Comparison of ENCODE assay signal across 16 mouse cellular contexts in the genomic region with DNA sequence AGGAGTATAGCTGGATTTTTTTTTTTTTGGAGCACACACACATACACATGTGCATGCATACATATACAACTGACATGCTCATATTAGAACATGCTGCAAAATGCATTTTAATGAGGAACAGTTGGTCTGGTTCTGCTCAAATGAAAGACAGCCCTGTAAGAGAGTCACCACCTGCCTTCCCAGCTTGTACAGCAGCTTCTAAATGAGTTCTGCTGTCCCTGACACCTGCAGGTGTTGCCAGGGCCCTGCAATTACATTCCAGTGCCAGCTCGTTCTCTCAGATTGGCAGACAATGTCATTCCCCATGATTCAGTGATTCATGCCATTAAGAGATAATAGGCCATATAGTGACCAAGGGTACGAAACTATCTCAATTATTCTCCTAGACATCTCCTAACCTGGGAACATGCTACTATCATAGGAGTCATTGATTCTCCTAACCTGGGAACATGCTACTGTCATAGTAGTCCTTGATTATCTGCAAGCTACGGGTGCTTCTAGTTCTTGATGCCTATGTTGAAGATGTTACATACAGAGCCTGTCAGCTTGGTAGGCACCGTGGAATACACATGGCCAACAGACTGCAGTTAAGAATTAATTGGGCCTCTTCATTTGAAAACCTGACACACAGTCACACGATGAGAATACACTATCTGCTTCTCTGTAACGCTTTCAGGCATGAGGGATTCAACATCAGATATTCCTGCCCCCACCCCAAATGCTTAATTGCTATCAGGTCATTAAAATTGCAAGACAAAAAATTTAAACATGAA.
A peak's percentile ranks its signal among the peaks of the same experiment; 100 is the strongest.
DNase-seq lines count a peak whose midpoint lies in the region; ATAC-seq and TF ChIP-seq lines count a peak whose summit lies in the region.
"Had no signal": no experiment of that assay in that cellular context is flagged by ENCODE, and none has a peak within 500 bp of the region (broad histone marks: within the 10 kb centered on the region; RNA-seq: fewer than 3 reads in every experiment).

No protein-coding gene starts in this region.

- no peak for TF ChIP-seq POLR2A in brain, embryonic 14.5 days (IDR thresholded peaks at IDR 0.05; ENCODE audit: borderline replicate concordance, extremely low read depth, insufficient read depth, insufficient read length, poor library complexity, severe bottlenecking)

- no peak overlapping the region for H3K4me2 ChIP-seq in hindbrain, embryonic 15.5 days
- H3K4me2 ChIP-seq: embryonic facial prominence, embryonic 15.5 days; kidney, embryonic 15.5 days; neural tube, embryonic 15.5 days had no signal

- no peaks in the 10 kb centered on the region for H3K36me3 ChIP-seq in hindbrain, embryonic 15.5 days
- H3K36me3 ChIP-seq in hindbrain, embryonic 10.5 days: no peaks in the 10 kb centered on the region
- H3K36me3 ChIP-seq: embryonic facial prominence, embryonic 15.5 days; neural tube, embryonic 15.5 days had no signal

- H3K9ac ChIP-seq in hindbrain, embryonic 15.5 days: no peak overlapping the region
- H3K9ac ChIP-seq: embryonic facial prominence, embryonic 15.5 days; kidney, embryonic 15.5 days; liver, postnatal 0 days; neural tube, embryonic 15.5 days had no signal

- no peak overlapping the region for H3K4me3 ChIP-seq in hindbrain, embryonic 15.5 days
- no peak overlapping the region for H3K4me3 ChIP-seq in hindbrain, embryonic 10.5 days
- H3K4me3 ChIP-seq: embryonic facial prominence, embryonic 15.5 days; kidney, embryonic 15.5 days; neural tube, embryonic 15.5 days had no signal

- H3K4me1 ChIP-seq in hindbrain, embryonic 15.5 days (replicated peaks): no peaks in the 10 kb centered on the region
- H3K4me1 ChIP-seq in hindbrain, embryonic 10.5 days (replicated peaks): no peaks in the 10 kb centered on the region
- H3K4me1 ChIP-seq: embryonic facial prominence, embryonic 15.5 days; kidney, embryonic 15.5 days; neural tube, embryonic 15.5 days had no signal

- 0 out of 2 replicates have a peak overlapping the region, but pooled peaks have one; percentile 3 for H3K27ac ChIP-seq in hindbrain, embryonic 15.5 days (replicated peaks)
- H3K27ac ChIP-seq in hindbrain, embryonic 10.5 days: no peak overlapping the region
- H3K27ac ChIP-seq: embryonic facial prominence, embryonic 15.5 days; kidney, embryonic 15.5 days; macrophage; neural tube, embryonic 15.5 days had no signal

- ATAC-seq in cerebellum, adult (ENCODE audit: insufficient number of reproducible peaks, low FRiP score, low TSS enrichment): no peak
- 0 out of 2 replicates have a peak, but pooled peaks have one; percentile 30 for ATAC-seq in hindbrain, embryonic 15.5 days (ENCODE audit: low FRiP score, low read depth)
- ATAC-seq: liver, postnatal 0 days had no signal

- DNase-seq in cerebellum, adult 11 months: peak; percentile 27
- no peak for DNase-seq in hindbrain, embryonic 10.5 days (ENCODE audit: low spot score)
- peak; percentile 86 for DNase-seq in brain, embryonic 14.5 days (ENCODE audit: low read depth)
- peak; percentile 19 to 23 for DNase-seq in cerebellum, postnatal 36 days
- DNase-seq in embryo, embryonic 11 days: no peak
- DNase-seq in adrenal gland, postnatal 36 days: no peak
- DNase-seq: liver, postnatal 0 days; spleen, adult 18-20 months; thymus, postnatal 14 days had no signal

- no peak for TF ChIP-seq CTCF in brain, embryonic 14.5 days (IDR thresholded peaks at IDR 0.05; ENCODE audit: borderline replicate concordance, extremely low read depth, insufficient read depth, insufficient read length)

- H3K9me3 ChIP-seq in hindbrain, embryonic 15.5 days: no peaks in the 10 kb centered on the region
- H3K9me3 ChIP-seq in hindbrain, embryonic 10.5 days: no peaks in the 10 kb centered on the region
- H3K9me3 ChIP-seq: embryonic facial prominence, embryonic 15.5 days; kidney, embryonic 15.5 days; neural tube, embryonic 15.5 days had no signal

- H3K27me3 ChIP-seq in hindbrain, embryonic 15.5 days: no peaks in the 10 kb centered on the region
- H3K27me3 ChIP-seq in hindbrain, embryonic 10.5 days (ENCODE audit: insufficient read depth, poor library complexity, severe bottlenecking): no peaks in the 10 kb centered on the region
- H3K27me3 ChIP-seq: CH12.LX; embryonic facial prominence, embryonic 15.5 days; kidney, embryonic 15.5 days; neural tube, embryonic 15.5 days had no signal

- 72% methylated on average over 6 of the region's 6 CpGs for WGBS in hindbrain, embryonic 15.5 days
- 89% methylated on average over 6 of the region's 6 CpGs for WGBS in hindbrain, embryonic 10.5 days

Comparison
In these comparisons a context has a peak if more than half of its experiments do, and no peak if none do; other contexts are left out.
1. DNase-seq: peak in cerebellum, adult 11 months (single experiment), brain, embryonic 14.5 days (single experiment) and cerebellum, postnatal 36 days (2 of 2); none in hindbrain, embryonic 10.5 days (single experiment), embryo, embryonic 11 days (single experiment) and adrenal gland, postnatal 36 days (0 of 2).